Mouse (Mus musculus) E14TG2a.4 (cell line): ENCODE measurements at regions not wholly inside any gene's neighbourhood (a gene's known extent, or its start where the extent isn't known, plus 50 kb on each side); places are given as distances from the start of the nearest gene placed in this dataset.

Source experiments
- H3K27me3 ChIP-seq: 2 replicates; pipeline ENCODE4 v1.6.1; 2014; ENCODE audit warnings: low read length, control low read depth; ENCODE audit not compliant: insufficient read depth
- H3K36me3 ChIP-seq: 2 replicates; pipeline ENCODE4 v1.6.1; 2014; ENCODE audit warnings: low read length, control low read depth; ENCODE audit not compliant: insufficient read depth
- H3K4me1 ChIP-seq: replicated peaks from 2 replicates; pipeline ENCODE4 v1.6.1; 2014; ENCODE audit warnings: low read depth, low read length, control low read depth
- H3K4me3 ChIP-seq: replicated peaks from 2 replicates; pipeline ENCODE4 v1.5.1; 2014; ENCODE audit warnings: mild to moderate bottlenecking, low read length
- H3K9me3 ChIP-seq: 2 replicates; pipeline ENCODE4 v1.6.1; 2014; ENCODE audit warnings: low read length, control low read depth
- CTCF ChIP-seq: conservative IDR thresholded peaks from 2 replicates; pipeline ENCODE4 v1.5.1; 2014; ENCODE audit warnings: low read length
- NANOG ChIP-seq: IDR thresholded peaks from 2 replicates; pipeline ENCODE4 v1.6.1; 2014; ENCODE audit warnings: borderline replicate concordance, low read length, mixed read lengths
- POU5F1 ChIP-seq: IDR thresholded peaks from 2 replicates; pipeline ENCODE4 v1.6.1; 2014; ENCODE audit warnings: low read length, borderline replicate concordance

DNA sequence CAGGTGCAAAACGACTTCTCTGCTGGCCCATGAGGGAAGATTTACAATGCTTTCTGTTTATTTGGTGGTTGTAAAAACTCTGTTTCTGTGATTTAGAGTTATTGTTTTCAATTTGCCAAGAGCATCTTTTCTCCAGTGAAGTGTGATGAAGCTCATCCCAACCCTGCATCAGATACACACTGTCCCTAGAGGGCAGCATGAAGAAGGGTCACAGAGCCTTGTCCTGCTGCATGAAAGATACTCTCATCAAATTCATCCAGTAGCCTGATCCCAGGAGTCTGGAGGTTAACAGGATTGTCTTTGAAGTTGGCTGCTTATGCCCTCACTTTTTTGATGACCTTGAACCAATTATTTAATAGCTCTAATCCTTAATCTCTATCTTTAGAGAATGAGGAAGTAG is 480.8 kb downstream of the 1810013L24Rik start:
- Histone ChIP-seq H3K9me3 (no peaks in the 10 kb centered on the region), H3K4me3 (no peak overlapping the region), H3K4me1 (peaks cover 6% of the 10 kb centered on the region), H3K36me3 (no peaks in the 10 kb centered on the region), H3K27me3 (no peaks in the 10 kb centered on the region)
- no peak for TF ChIP-seq CTCF
- TF ChIP-seq NANOG: no peak
- no peak for TF ChIP-seq POU5F1

DNA sequence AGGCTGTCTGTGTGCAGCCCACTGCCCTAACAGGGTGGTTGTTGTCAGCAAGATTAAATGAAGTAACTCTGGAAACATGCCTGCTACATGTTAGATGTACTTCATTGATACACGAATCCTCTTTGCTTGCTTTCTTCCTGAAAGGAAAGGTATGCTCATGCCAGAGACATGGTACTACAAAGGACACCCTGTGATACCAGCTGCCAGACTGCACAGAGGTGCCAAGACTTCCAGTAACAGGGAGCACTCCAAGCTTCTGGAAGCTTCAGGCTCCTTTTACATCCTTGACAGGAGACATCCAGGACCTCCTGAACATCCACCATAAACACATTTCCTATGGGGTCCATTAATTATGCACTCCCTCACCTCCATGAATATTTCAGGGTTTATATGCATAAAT is 505.7 kb downstream of the 1810013L24Rik start:
- peaks cover 14% of the 10 kb centered on the region for H3K4me1 ChIP-seq

DNA sequence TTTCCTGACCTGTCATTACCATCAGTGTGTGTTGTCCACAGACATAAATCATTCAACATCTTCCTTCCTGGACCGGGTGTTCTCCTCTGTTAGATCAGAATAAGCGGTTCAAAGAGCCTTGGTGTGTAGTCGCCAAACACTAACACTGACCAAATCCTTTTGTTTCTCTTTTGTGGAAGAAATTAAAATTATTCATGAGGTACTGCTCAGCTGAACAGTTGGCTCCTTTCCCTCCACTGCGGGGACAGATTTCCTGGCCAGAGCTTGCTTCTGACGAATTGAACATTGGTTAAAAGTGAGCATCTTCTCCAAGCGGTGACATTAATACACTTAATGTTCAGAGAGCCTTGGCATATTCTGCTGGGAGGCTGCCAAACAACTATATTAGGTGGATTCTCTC is 506.2 kb downstream of the 1810013L24Rik start:
- Histone ChIP-seq H3K27me3 (no peaks in the 10 kb centered on the region), H3K4me3 (no peak overlapping the region), H3K9me3 (no peaks in the 10 kb centered on the region), H3K4me1 (peaks cover 14% of the 10 kb centered on the region), H3K36me3 (no peaks in the 10 kb centered on the region)
- TF ChIP-seq POU5F1 (no peak), CTCF (no peak), NANOG (no peak)

More for the DNA sequence above, 505.7 kb downstream of the 1810013L24Rik start:
- Histone ChIP-seq H3K27me3 (no peaks in the 10 kb centered on the region), H3K9me3 (no peaks in the 10 kb centered on the region), H3K4me3 (no peak overlapping the region), H3K36me3 (no peaks in the 10 kb centered on the region)
- TF ChIP-seq CTCF (no peak), POU5F1 (no peak), NANOG (no peak)

DNA sequence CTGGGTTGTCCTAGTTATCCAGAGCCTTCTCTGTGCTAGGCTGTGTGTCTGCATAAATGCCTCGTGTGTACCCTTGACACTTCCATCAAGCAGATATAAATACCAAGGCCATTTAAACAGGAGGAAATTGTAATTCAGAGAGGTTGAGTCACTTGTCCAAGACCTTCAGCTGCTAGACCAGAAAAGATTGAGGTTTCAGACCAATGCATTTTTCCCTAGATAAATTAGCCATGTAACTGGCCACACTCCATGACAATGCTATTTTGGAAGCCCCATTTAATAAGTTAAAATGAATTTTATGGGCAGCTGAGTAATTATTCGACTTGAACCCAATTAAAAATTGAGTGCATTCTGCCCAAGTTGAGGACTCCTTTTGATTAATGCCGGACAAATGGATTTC is 509.6 kb downstream of the 1810013L24Rik start:
- no peaks in the 10 kb centered on the region for H3K36me3 ChIP-seq
- peaks cover 13% of the 10 kb centered on the region; the same call in 1 of the 2 replicates for H3K4me1 ChIP-seq
- H3K4me3 ChIP-seq: no peak overlapping the region
- H3K27me3 ChIP-seq: no peaks in the 10 kb centered on the region
- no peak for TF ChIP-seq NANOG
- no peak for TF ChIP-seq POU5F1
- TF ChIP-seq CTCF: no peak
- no peaks in the 10 kb centered on the region for H3K9me3 ChIP-seq

DNA sequence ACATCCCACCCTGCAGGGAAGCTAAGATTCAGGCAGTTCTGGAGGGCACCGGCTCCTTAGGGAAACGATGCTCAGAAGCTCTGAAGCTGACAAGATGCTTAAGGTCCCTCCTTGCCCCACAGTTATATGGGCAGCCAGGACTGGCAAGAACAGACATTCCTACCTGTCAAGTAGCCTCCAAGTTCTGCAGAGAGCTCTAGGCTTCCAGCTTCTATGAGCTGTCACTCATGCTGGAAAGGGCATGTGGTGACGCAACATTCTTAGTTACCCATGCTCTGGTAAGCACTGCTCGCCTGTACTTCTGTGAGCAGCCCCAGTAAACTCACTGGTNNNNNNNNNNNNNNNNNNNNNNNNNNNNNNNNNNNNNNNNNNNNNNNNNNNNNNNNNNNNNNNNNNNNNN is 511.3 kb downstream of the 1810013L24Rik start:
- no peak overlapping the region for H3K4me3 ChIP-seq
- H3K4me1 ChIP-seq: 0 out of 2 replicates have a peak, but pooled peaks cover 6% of the 10 kb centered on the region
- H3K36me3 ChIP-seq: no peaks in the 10 kb centered on the region
- H3K27me3 ChIP-seq: no peaks in the 10 kb centered on the region
- no peaks in the 10 kb centered on the region for H3K9me3 ChIP-seq
- no peak for TF ChIP-seq POU5F1
- TF ChIP-seq CTCF: no peak
- no peak for TF ChIP-seq NANOG

DNA sequence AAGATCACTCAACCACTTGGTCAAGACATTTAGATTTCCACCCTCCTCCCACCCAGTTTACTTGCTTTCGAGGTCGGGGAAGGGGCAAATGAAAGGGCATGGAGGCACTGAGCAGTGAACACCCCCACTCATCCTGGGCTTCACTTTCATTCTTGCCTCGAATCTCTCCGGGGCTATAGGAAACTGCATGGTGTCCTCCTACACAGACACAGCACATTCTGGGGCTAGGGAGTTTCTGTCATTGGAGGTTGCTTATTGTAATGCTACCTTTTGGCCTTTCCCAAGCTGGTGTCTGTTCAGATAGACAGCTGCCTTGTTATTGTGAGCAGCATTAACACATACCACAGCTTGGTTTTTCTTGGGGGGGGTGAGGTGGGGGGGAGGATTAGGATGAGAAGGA is 523.9 kb downstream of the 1810013L24Rik start:
- Histone ChIP-seq H3K27me3 (no peaks in the 10 kb centered on the region), H3K4me1 (peaks cover 48% of the 10 kb centered on the region), H3K36me3 (no peaks in the 10 kb centered on the region), H3K4me3 (no peak overlapping the region), H3K9me3 (peaks cover 5% of the 10 kb centered on the region; the same call in 1 of the 2 replicates)
- TF ChIP-seq NANOG: no peak
- TF ChIP-seq POU5F1: no peak
- TF ChIP-seq CTCF: no peak

DNA sequence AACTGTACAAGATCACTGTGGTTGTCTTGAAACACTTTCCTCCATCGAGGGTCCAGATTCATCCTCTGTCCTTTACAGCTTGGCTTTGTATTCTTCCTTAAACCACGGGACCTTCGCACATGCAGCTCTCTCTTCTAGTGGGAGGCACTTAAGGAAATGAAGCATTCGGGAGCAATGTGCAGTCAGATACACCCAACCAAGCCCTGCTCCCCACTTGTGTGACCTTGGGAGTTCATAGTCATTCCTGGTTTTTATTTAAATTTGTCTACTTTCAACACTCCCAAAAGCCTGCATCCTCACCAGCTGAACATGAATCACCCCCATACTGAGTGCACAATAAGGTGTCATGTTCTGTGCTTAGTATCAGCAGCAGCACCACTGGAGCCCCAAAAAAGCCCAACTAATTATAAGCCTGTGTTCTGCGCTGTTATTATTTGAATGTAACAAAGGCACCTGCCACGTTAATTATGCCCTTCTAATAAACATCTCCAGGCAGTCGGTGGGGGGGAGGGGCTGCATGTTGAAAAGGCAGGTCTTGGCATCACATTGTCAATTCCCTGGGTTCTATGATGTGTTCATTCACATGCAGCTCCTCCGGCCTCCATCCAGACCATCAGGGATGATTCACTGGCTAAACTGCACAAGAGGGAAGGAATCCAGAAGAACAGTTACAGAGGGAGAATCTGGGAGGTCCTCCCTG is 524.6 kb downstream of the 1810013L24Rik start:
- Histone ChIP-seq H3K36me3 (no peaks in the 10 kb centered on the region), H3K9me3 (peaks cover 5% of the 10 kb centered on the region; the same call in 1 of the 2 replicates), H3K27me3 (no peaks in the 10 kb centered on the region), H3K4me3 (no peak overlapping the region), H3K4me1 (peaks cover 44% of the 10 kb centered on the region)
- TF ChIP-seq NANOG (no peak), CTCF (no peak), POU5F1 (no peak)

DNA sequence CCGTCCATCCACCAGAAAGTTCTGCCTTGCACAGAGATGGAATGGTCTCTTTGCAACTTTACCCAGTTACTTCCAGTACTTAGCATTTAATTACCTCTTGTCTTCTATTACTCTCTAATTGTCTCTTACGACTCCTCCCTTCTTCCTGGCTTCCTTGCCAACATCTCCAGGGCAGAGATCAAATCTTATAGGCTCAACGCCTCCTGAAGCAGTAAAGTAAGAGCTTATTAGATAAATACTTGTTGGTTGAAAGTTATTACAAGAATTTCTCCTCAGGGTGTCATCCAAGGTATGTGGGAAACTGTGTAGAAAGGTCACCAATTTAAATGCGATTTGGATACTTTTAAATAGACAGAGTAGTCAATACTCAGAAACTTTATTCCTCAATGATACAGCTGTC is 528.8 kb downstream of the 1810013L24Rik start:
- no peaks in the 10 kb centered on the region for H3K36me3 ChIP-seq
- peaks cover 31% of the 10 kb centered on the region for H3K4me1 ChIP-seq
- H3K9me3 ChIP-seq: peaks cover 5% of the 10 kb centered on the region; the same call in 1 of the 2 replicates
- H3K27me3 ChIP-seq: peaks cover 4% of the 10 kb centered on the region; the same call in 1 of the 2 replicates
- no peak for TF ChIP-seq POU5F1
- no peak for TF ChIP-seq NANOG
- TF ChIP-seq CTCF: no peak
- no peak overlapping the region for H3K4me3 ChIP-seq
